Mouse (Mus musculus) cerebellum, postnatal 4 days (tissue): ENCODE results near the gene Rnf39.

ENCODE experiments used
- DNase-seq, 2 experiments: peaks; one replicate each; pipeline ENCODE4 v3.0.0; 2022; ENCODE audit warnings: low spot score in 2 of 2, mixed read lengths in 1 of 2

Gene Rnf39

GRCm38 (mm10) chr17:36942791-36943471, at the start of gene Rnf39:
TSS of gene Rnf39 (plus strand) at chr17:36942918.
- no peak for DNase-seq

- DNase-seq: no peak
These were observed 49.3 kb upstream of the Rnf39 start for GRCm38 (mm10) chr17:36893387-36893786.

- peak in 1 of 2 experiments; percentile 18 for DNase-seq
These were observed 46.1 kb upstream of the Rnf39 start for GRCm38 (mm10) chr17:36896583-36896982.

GRCm38 (mm10) chr17:36897065-36897464, 45.7 kb upstream of the Rnf39 start:
- DNase-seq: no peak

GRCm38 (mm10) chr17:36897552-36898205, 45.0 kb upstream of the Rnf39 start, which contains the start of gene Trim31:
TSS of gene Trim31 (plus strand) at chr17:36898118.
- no peak for DNase-seq

GRCm38 (mm10) chr17:36899376-36899775, 43.3 kb upstream of the Rnf39 start:
- DNase-seq: no peak

DNA sequence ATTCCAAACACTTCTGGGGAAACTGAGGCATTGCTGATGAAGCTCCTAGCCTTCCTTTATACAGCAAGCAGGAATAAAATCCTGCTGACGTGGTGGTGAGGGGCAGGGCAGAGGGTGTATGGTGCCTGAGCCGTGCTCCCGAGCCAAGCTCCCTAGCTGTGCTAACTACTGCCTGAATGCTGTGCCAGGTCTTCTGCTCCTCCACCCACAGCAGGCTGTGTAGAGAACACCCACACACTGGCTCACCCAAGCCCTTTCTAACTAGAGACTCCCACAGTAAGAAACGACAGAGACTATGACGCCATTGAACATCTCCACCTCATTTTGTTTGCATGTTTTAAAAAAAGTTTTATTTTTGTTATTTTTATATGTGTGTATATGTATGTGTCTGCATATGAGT, 42.7 kb upstream of the Rnf39 start:
- DNase-seq: no peak

DNA sequence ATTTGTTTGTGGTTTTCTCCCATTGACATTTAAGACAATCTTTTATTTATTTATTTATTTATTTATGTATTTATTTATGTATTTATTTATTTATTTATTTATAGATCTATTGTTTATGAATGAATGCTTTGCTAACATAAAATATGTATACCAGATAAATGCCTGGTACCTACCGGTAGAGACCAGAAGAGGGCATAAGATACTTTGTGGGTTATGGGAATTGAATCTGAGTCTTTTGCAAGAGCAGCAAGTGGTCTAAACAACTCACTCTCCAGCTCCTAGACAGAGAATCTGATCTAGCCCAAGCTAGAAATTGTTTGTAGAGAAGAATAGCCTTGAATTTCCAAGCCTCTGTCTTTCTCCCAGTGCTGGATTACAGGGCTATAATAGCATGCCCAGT, 42.0 kb upstream of the Rnf39 start:
- no peak for DNase-seq

- DNase-seq: no peak
These were observed 39.1 kb upstream of the Rnf39 start for GRCm38 (mm10) chr17:36903651-36904050.

DNA sequence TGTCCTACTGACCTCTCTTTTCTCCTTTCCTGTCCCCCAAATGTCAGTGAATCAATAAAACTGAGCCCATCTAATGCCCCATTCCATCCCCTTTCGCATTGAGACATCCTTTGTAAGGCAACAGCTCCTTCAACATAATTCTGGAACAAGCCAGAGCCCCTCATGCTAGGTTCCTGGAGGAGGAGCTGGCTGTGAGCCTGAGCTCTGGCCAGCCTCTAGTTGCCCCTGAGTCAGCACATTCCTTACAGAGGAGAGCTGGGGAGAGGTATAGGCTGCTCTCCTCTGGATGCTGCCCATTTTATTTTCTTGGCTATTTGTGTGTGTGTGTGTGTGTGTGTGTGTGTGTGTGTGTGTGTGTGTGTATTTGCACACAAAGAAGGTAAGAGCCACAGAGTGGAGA, 34.5 kb upstream of the Rnf39 start:
- no peak for DNase-seq

DNA sequence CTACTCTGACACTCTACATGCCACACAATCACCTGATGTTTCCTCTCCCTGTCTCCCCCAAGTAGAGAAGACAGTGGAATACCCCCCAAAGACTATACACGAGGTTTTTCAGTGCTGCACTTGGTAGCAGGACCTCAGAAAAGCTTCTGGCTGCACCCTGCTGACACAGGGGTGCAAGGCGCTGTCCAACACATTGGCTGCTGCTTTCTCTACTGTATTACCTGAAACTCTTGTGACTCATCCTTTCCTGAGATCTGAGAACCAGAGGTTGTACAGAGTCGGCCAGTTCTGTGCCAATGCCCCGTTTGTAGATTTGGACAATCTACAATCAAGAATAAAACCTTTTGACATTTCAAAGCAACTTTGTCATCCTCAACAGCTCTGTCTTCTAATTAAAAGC, 32.9 kb upstream of the Rnf39 start:
- no peak for DNase-seq

DNA sequence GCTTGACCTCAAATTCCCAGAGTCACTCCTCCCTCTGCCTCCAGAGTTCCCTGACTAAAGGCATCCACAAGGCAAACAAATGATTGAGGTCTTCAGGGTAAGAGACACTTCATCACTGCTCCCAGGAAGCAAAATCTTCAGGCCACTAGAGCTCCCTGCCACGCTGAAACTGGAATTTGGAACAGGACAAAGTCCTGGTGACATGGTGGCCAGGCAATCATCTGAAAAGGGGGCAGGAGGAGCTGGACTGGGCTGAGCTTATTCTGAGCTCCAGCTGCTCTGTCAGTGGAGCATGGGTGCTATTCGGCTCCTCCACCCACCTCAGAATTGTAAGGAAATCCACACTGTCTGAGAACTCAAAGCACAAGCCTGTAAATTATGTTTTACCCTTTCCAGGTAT, 30.7 kb upstream of the Rnf39 start:
- no peak for DNase-seq

DNA sequence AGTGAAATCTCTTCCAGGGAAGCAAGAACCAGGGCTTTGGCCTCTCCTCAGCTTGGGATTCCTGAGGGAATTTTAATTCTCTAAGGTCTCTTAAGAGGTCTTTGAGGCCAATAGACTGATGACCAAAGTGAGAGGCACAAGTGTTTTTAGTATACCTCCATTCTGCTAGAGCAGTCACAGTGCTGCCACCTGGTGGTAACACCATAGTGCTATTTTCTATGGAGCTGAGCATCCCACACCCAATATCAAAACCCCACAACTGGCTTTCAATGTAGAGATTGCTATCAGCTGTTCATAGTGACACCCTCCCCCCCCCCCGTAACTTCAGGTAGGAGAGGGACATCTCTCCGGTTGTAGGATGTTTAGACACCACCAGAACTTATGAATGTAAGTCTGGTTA, 28.6 kb upstream of the Rnf39 start:
- peak; percentile 31 to 74 for DNase-seq

DNA sequence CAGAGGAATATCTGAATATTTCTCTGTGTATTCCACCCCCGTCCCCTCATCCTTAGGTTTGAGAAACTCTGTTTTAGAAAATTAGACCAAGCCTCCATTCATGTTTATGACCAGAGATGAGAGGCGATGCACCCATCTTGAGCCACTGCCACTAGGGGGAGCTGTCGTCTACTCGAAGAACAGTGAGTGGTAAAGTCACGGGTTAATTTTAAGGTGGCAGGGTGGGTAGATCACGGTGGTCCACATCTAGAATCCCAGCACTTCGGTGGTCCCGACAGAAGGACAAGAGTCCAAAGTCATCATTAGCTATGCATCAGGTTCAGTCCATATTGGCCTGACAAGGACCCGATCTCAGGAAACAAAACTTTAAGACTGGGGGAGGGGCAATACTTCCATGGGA, 27.6 kb upstream of the Rnf39 start:
- DNase-seq: peak; percentile 38 to 66

DNA sequence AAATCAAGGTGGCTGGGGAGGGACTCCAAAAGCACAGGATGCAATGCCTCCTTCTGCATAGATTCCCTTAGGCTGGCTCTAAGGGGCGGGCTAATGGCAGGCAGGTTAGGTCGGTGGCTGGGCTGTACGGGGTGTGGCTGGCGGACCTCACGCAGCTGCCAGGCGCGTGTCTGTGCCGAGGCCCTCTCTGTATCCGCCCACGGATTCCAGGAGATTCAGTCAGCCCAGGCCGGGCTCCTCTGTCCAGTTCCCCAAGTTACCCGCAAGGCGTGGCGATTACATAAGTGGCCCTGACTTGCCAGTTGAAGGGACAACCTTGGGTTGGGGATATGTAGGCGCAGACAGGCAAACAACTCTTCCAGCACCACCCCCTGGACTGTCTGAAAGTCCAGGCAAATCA, 22.5 kb upstream of the Rnf39 start:
- no peak for DNase-seq

DNA sequence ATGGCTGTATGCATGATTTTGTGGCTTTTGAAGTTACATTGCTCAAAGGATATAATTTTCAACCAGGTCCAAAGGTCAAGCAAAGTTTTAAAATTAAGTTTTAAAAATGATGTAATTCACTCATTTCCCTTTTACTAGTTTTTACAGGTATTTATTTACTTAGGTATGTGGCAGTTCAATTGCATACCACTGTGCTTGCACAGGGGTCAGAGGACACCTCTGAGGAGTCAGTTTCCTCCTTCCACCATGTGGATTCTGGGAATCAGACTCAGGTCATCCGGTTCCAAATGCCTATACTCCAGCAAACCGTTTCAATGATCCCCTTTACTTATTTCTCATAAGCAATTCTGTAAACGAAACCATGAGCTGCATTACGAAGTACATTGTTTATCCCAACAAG, 20.0 kb upstream of the Rnf39 start:
- DNase-seq: no peak

- no peak for DNase-seq
These were observed 19.2 kb upstream of the Rnf39 start for GRCm38 (mm10) chr17:36923491-36923890.

DNA sequence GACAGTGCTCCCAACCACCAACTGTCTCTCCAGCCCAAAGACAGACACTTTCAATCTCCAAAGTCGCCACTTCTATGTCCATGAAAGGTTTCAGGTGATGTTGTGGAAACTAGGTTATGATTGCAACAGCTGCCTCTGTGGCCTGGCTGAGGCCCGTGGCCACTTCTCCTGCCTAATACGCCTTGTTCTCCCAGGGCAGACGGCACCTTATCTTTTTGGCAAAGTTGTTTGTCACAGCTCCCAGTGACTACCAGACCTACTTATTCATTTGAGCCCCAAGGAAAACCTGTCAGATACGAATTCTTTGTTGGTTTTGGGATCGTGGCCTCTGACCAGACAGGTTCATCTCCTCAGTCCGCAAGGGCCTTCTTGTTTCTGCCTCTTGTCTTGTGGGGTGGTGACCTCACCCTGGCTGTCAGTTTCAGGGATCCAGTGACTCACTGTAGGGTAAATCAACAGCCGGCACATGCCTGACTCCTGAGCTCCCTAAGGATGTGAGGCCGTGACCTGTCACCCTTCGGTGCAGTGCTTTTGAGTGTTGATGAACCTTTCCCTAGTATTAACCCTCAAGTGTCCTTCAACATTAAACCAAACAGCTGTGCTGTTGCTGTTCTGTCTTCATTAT, 15.1 kb upstream of the Rnf39 start:
- DNase-seq: no peak

- no peak for DNase-seq
These were observed 13.3 kb upstream of the Rnf39 start for GRCm38 (mm10) chr17:36929236-36929932.

- DNase-seq: no peak
These were observed 12.5 kb upstream of the Rnf39 start for GRCm38 (mm10) chr17:36930233-36930632.

GRCm38 (mm10) chr17:36931130-36931529, 11.6 kb upstream of the Rnf39 start:
- no peak for DNase-seq

GRCm38 (mm10) chr17:36931806-36932205, 10.9 kb upstream of the Rnf39 start:
- DNase-seq: no peak
